Mouse (Mus musculus): ENCODE data around the gene Fgf22.

- TF ChIP-seq CTCF (conservative IDR thresholded peaks at IDR 0.05; ENCODE audit: insufficient read depth, insufficient read length, low read depth, low read length) (no peak), POLR2A (IDR thresholded peaks at IDR 0.05; ENCODE audit: low read depth, low read length) (no peak)
These were observed 37.1 kb upstream of the Fgf22 start for GRCm38 (mm10) chr10:79717640-79718357.

Measured in kidney, adult 2 months (tissue).